Mouse (Mus musculus): ENCODE data around the gene Gm17622. TPM values are rescaled to one million over a fixed set of nuclear protein-coding genes. Genes with fewer than 3 reads are reported as not detected.

Gene Gm17622
- polyA plus RNA-seq (2012; rRNA removed): not detected in 2 replicates

- DNase-seq (ENCODE audit: low read depth): no peak
Measured at GRCm38 (mm10) chr13:96490433-96490832, at the start of gene Gm17622. Gene Gm17622, plus strand, starts transcription at chr13:96490733.

GRCm38 (mm10) chr13:96450205-96450856 lies 40.2 kb upstream of the Gm17622 start:
- no peak for DNase-seq (ENCODE audit: low read depth)

- DNase-seq (ENCODE audit: low read depth): no peak
Measured at GRCm38 (mm10) chr13:96450869-96451268, 39.7 kb upstream of the Gm17622 start.

GRCm38 (mm10) chr13:96451386-96452140 lies 39.0 kb upstream of the Gm17622 start:
- DNase-seq (ENCODE audit: low read depth): no peak

- no peak for DNase-seq (ENCODE audit: low read depth)
Measured at GRCm38 (mm10) chr13:96452621-96453020, 37.9 kb upstream of the Gm17622 start.

- no peak for DNase-seq (ENCODE audit: low read depth)
Measured at GRCm38 (mm10) chr13:96454288-96454687, 36.2 kb upstream of the Gm17622 start.

- DNase-seq (ENCODE audit: low read depth): no peak
Measured at GRCm38 (mm10) chr13:96457566-96457965, 33.0 kb upstream of the Gm17622 start.

GRCm38 (mm10) chr13:96458018-96458417 lies 32.5 kb upstream of the Gm17622 start:
- DNase-seq (ENCODE audit: low read depth): no peak

- DNase-seq (ENCODE audit: low read depth): no peak
Measured at GRCm38 (mm10) chr13:96458606-96459005, 31.9 kb upstream of the Gm17622 start.

GRCm38 (mm10) chr13:96462644-96463043 lies 27.9 kb upstream of the Gm17622 start:
- DNase-seq (ENCODE audit: low read depth): no peak

- no peak for DNase-seq (ENCODE audit: low read depth)
Measured at GRCm38 (mm10) chr13:96465315-96465714, 25.2 kb upstream of the Gm17622 start.

- DNase-seq (ENCODE audit: low read depth): no peak
Measured at GRCm38 (mm10) chr13:96468678-96469077, 21.9 kb upstream of the Gm17622 start.

- no peak for DNase-seq (ENCODE audit: low read depth)
Measured at GRCm38 (mm10) chr13:96470556-96470955, 20.0 kb upstream of the Gm17622 start.

GRCm38 (mm10) chr13:96470957-96471356 lies 19.6 kb upstream of the Gm17622 start, which contains the start of gene Ankdd1b:
Gene Ankdd1b, minus strand, starts transcription at chr13:96471198.
- no peak for DNase-seq (ENCODE audit: low read depth)

GRCm38 (mm10) chr13:96477226-96477625 lies 13.3 kb upstream of the Gm17622 start:
- no peak for DNase-seq (ENCODE audit: low read depth)

GRCm38 (mm10) chr13:96478991-96479390 lies 11.5 kb upstream of the Gm17622 start:
- no peak for DNase-seq (ENCODE audit: low read depth)

- peak; percentile 49 for DNase-seq (ENCODE audit: low read depth)
Measured at GRCm38 (mm10) chr13:96487230-96487629, 3.3 kb upstream of the Gm17622 start.

- peak; percentile 9 for DNase-seq (ENCODE audit: low read depth)
Measured at GRCm38 (mm10) chr13:96487968-96488367, 2.6 kb upstream of the Gm17622 start.

- DNase-seq (ENCODE audit: low read depth): no peak
Measured at GRCm38 (mm10) chr13:96496630-96497029, 6.1 kb downstream of the Gm17622 start.

GRCm38 (mm10) chr13:96499891-96500290 lies 9.4 kb downstream of the Gm17622 start:
- no peak for DNase-seq (ENCODE audit: low read depth)

- DNase-seq (ENCODE audit: low read depth): no peak
Measured at GRCm38 (mm10) chr13:96505661-96506060, 15.1 kb downstream of the Gm17622 start.

- no peak for DNase-seq (ENCODE audit: low read depth)
Measured at GRCm38 (mm10) chr13:96506313-96506712, 15.8 kb downstream of the Gm17622 start.

- no peak for DNase-seq (ENCODE audit: low read depth)
Measured at GRCm38 (mm10) chr13:96507541-96507940, 17.0 kb downstream of the Gm17622 start.

Data from gonadal fat pad, adult 2 months (tissue).